Mouse (Mus musculus) spleen, postnatal 36 days (tissue): ENCODE measurements around the gene Pbx3.
A peak's percentile ranks its signal among the peaks of the same experiment; 100 is the strongest.

Source experiments
- DNase-seq, 2 experiments: peaks; one replicate each; pipeline ENCODE4 v3.0.0; 2022; ENCODE audit warnings: low spot score in 2 of 2, mixed read lengths in 1 of 2

Pbx3 gene

DNA sequence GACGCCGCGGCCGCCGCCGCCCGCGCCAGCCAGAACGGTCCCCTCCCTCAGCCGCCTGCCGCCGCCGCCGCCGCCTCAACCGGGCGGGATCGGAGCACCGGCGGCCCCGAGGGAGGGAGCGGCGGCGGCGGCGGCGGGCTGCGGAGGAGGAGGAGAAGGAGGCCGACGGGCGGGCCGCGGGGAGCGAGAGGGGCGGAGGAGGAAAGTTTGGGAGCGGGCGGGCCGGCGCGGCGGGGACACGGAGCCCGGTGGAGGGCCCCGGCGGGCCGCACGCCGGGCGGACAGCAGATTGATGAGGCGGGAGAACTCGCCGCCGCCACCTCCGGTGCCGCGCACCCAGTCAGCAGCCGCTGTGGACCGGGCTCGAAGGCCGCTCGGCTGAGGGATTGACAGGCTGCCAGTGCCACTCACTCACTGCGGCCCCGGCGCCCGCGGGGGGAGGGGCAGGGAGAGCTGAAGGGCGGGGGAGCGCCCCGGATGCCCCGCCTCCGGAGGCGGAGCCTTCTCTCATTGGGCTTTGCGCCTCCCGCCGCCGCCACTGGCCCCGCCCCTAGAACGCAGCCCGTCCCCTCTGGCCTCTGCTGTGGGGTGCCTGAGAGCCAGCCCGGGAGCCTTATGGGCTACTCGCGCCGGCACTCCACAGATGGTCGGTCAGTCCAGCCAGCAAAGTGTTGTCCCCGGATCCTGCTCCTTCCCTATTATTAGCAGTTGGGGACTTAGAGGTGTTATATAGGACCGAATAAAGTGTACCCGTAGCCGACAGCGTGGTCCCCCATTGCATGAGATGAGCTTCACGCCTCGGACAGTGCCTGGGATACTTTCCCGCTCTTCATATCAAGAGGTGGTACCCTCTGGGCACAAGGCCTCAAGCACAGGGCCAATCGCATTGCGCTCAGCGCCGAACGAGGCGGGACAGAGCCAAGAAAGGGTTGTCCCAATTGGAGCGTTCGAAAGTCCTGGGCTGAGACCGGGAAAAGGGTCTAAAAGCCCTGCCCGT is at the start of gene Pbx3:
Pbx3 (minus strand) TSS at position 838 of the 997 bp plus-strand sequence.
- peak; percentile 95 to 97 for DNase-seq

DNA sequence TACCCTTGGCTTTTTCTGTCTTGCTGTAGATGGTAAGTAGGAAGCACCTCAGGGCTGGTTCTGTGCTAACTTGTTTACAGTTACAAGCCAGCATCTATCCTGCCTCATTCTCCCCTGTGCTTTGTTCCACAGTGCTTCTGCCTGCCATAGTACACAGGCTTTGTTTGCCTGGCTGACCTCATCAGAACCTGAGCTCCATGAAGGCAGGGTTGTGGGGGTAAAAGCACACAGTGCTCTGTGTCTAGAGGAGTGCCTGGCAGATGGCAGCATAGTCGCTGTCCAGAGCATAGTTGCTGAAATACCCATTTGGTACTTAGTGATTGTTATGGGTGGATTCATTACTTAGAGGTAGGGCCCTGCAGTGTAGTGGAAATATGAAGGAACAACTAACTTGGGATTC is 47.3 kb upstream of the Pbx3 start:
- no peak for DNase-seq

DNA sequence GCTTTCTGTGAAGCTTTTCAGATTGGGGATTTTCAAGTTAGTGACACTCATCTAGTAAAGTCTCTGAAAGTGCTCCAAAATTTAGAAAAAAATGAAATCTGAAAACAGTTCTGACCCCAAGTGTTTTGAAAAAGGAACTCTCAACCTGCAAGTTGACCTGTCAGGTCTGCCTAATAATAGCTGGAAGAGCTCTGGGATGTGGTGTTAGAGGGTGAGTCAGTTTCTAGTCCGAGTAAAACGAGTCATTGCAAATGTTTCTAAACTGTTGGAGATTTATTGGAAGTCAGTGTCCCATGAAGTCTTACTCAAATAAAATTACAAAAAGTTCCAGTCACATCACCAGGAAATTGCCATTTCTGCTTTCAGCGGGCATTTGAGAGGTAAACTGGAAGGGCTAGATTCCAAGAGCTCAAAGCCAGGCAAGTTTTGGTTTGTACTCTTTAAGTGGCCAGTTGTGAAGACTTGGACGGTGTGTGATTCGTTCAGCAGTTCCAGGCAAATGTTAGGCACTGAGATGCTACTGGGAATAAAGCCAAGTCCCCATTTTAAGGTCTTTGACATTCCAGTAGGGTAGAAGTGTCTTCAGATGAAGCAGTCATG is 36.9 kb upstream of the Pbx3 start:
- no peak for DNase-seq

- no peak for DNase-seq
Observed at GRCm38 (mm10) chr2:34408341-34408740, 35.4 kb upstream of the Pbx3 start.

- DNase-seq, result no peak
Observed at GRCm38 (mm10) chr2:34407596-34407995, 34.7 kb upstream of the Pbx3 start.

DNA sequence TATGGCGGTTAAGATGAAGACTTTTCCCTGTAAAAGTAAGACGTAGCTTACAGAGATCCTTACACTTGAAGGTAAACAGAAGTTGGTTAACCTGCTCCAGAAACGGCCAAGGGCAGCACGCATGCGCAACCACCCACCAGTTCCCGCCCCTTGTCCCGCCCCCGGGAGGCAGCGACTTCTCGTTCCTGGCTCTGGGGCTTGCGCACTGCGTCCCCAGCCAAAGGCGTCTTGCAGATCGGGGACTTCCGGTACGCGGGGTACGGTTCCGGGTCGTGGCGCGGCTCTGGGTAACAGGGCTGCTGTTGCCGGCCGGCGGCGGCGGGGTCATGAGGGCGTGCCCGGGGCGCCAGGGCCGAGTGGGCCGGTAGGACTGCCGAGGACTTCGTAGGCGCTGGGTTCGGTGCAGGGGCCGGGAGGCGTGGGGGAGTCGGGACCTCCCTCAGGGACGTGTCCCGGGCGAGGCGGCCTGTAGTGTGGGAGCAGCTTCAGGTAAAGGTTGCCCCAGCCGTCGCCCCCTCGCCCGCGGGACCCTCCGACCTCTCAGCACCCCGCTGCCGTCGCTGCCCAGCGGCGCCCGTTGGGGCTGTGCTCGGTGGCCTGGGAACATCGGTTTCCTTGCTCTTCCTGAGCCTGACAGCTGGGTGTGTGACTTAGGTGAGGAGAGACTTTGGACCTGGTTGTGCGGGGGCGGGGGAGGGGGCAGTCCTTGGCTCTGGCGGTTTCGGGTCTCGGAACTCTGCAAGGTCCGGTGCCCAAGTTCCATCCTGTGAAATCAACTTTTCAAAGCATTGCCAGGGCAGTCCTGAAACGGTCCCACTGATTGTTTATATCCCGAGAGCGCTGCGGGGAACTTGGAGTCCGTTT is 33.9 kb upstream of the Pbx3 start, which contains the start of gene Mapkap1:
Mapkap1 (plus strand) TSS at position 171 of the 864 bp plus-strand sequence.
- DNase-seq, result peak; percentile 98

DNA sequence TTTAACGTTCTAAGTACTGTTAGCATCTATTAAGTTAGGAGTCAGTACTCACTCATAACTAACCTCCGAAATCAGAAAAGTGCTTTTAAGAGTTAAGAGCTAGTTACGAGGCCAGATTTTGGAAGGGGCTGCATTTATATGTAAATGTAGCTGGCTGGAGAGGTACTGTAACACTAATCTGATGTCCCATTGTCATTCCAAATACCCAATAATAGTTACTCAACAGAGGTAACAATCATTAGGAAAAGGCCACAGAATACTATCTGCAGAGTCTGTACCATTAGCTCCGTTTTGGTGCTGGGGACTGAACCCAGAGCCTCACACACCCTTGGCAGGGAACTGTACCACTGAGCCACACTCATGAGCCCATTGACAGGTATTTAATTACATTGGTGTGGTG is 26.6 kb upstream of the Pbx3 start:
- no peak for DNase-seq

DNA sequence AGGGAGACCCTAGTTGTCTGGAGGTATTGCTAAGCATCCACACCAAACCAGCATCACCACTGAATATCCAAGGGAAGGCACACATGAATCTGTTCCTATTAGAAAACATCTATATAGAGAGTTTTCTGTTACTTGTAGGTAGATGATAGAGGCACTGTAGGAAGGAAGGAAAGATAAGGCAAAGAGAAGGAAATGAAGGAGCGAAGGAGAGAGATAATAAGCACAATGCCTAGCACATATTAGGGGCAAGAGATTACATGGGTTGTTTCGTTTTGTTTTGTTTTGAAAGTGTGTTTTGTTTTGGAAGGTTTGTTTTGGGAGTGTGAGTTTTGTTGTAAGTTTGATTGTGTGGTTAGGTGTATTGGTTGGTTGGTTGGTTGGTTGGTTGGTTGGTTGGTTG is 6.0 kb upstream of the Pbx3 start:
- no peak for DNase-seq

GRCm38 (mm10) chr2:34374349-34374748 is 1.4 kb upstream of the Pbx3 start:
- DNase-seq, result no peak

DNA sequence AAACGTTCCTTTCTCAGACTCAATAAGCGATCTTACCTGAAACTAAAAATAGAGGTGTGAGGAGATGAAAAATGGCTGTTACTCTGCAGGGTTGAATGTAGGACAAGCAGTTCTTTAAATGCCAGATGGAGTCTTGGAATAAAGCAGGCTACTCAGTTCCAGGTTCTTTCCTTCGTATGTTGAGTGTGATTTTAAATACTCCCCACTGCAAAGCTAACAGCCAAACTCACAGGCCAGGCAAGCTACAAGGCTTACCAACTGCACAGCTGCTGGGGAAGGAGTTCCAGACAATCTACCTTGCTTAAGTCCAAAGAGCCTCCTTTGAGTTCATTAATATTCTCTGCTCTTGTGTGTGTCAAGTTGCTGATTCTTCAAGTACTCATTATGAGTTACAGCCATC is 944 bp upstream of the Pbx3 start:
- no peak for DNase-seq

GRCm38 (mm10) chr2:34371441-34372304 is 1.3 kb downstream of the Pbx3 start:
- peak; percentile 33 to 54 for DNase-seq

- peak; percentile 7 to 41 for DNase-seq
Observed at GRCm38 (mm10) chr2:34370725-34371440, 2.1 kb downstream of the Pbx3 start.

DNA sequence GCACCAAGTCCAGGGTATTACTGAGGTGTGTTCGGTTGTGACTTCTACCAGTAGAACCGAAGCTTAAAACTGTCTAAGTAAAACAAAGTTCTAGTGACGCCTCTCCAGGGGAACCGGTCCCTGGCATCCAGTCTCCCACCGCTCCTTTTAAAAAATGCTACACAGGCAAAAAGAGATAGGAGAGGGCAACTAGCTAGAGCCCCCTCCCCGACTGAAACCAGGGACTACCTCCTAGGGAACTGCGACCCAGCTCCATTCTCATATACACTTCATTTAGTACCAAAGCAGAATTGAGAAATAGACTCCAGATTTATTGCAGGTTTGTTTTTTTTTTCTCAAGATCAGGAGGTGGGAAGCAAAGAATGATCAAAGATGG is 2.6 kb downstream of the Pbx3 start:
- no peak for DNase-seq

- DNase-seq, result no peak
Observed at GRCm38 (mm10) chr2:34368396-34368795, 4.5 kb downstream of the Pbx3 start.

DNA sequence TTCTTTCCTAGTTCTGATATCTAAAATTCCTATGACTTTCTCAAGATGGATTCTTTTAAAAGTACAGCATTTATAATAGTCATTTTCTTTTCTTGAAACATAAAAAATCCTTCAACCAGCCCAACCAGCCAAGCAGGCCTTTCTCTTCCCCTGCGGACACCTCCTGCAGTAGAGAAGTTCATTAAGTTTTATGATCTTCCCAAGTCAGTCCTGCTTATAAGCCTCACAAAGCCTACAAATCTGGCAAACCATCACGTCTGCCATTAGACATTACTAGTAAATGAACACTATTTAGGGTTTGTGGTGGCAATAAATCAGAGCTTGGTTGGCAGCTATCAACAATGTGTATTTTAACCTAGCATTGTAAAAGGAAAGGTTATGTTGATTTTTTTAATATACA is 5.9 kb downstream of the Pbx3 start:
- DNase-seq, result no peak

DNA sequence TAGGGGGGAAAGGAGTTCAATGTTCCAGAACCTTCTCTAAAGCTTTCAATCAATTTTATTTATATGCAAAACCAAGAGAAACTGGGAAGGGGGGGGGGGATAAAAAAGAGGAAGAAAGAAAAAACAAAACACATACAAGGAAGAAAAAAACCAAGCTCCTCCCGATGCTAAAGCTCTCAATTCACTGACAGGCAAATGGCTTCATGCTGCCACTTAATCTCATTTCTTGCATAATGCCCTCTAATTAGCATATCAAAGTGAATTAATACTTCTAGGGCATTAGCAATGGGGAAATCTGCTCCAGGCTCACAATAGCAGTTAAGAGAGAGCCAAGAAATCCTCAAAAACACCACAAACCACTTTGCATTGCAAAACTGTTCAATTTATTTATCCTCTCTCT is 9.3 kb downstream of the Pbx3 start:
- DNase-seq, result no peak

GRCm38 (mm10) chr2:34355801-34356211 is 17.1 kb downstream of the Pbx3 start:
- DNase-seq, result no peak

GRCm38 (mm10) chr2:34352006-34352405 is 20.9 kb downstream of the Pbx3 start:
- DNase-seq, result no peak

- DNase-seq, result no peak
Observed at GRCm38 (mm10) chr2:34347096-34347495, 25.8 kb downstream of the Pbx3 start.

GRCm38 (mm10) chr2:34298664-34299063 is 74.3 kb downstream of the Pbx3 start:
- DNase-seq, result no peak
